Mouse (Mus musculus) bone marrow macrophage, adult 2 months (primary cell): Measurements from ENCODE around the gene Ceacam19.
A peak's percentile ranks its signal among the peaks of the same experiment; 100 is the strongest.

Experiments
- CTCF ChIP-seq: IDR thresholded peaks from 2 replicates; pipeline ENCODE4 v1.5.1; 2012; ENCODE audit warnings: low read depth, mild to moderate bottlenecking, low read length, moderate library complexity
- POLR2A ChIP-seq: IDR thresholded peaks from 2 replicates; pipeline ENCODE4 v1.6.1; 2012; ENCODE audit warnings: mild to moderate bottlenecking, low read depth, low read length, borderline replicate concordance

GRCm38 (mm10) chr7:19830682-19831156, 57.0 kb downstream of the Ceacam19 start:
- TF ChIP-seq POLR2A: peak; percentile 89
- TF ChIP-seq CTCF: no peak
